Mouse (Mus musculus): ENCODE measurements at regions not wholly inside any gene's neighbourhood (a gene's known extent, or its start where the extent isn't known, plus 50 kb on each side); places are given as distances from the start of the nearest gene placed in this dataset.

GRCm38 (mm10) chr13:93243076-93243475, 50.9 kb upstream of the Tent2 start:
- 77% methylated on average over 2 of the region's 2 CpGs for WGBS
- Histone ChIP-seq H3K27me3 (ENCODE audit: control insufficient read depth, insufficient read depth, low read length) (no peaks in the 10 kb centered on the region), H3K4me1 (ENCODE audit: control insufficient read depth, insufficient read depth) (no peaks in the 10 kb centered on the region), H3K4me3 (ENCODE audit: low read depth, low read length) (no peak overlapping the region), H3K27ac (ENCODE audit: low read depth) (no peak overlapping the region), H3K4me2 (ENCODE audit: low read depth, low read length) (no peak overlapping the region), H3K36me3 (replicated peaks; ENCODE audit: control insufficient read depth, insufficient read depth, low read length) (no peaks in the 10 kb centered on the region), H3K9me3 (replicated peaks; ENCODE audit: control insufficient read depth, low read length) (no peaks in the 10 kb centered on the region), H3K9ac (replicated peaks; ENCODE audit: low read depth, low read length) (no peak overlapping the region)
- ATAC-seq (ENCODE audit: insufficient read depth, low read depth) (peak; percentile 51; the same call in 1 of the 2 replicates), DNase-seq (ENCODE audit: low spot score) (peak; percentile 75)
- TF ChIP-seq CTCF (IDR thresholded peaks at IDR 0.05; ENCODE audit: low read depth) (peak; percentile 88), EP300 (IDR thresholded peaks at IDR 0.05; ENCODE audit: low read depth) (no peak)

- no peaks in the 10 kb centered on the region for H3K27me3 ChIP-seq (ENCODE audit: control insufficient read depth, insufficient read depth, low read length)
- WGBS, result 67% methylated on average over 4 of the region's 4 CpGs
Measured at GRCm38 (mm10) chr13:93248711-93249110, 50.7 kb upstream of the Homer1 start.

More at GRCm38 (mm10) chr13:93248711-93249110, 50.7 kb upstream of the Homer1 start:
- H3K4me1 ChIP-seq (ENCODE audit: control insufficient read depth, insufficient read depth), result no peaks in the 10 kb centered on the region
- H3K27ac ChIP-seq (ENCODE audit: low read depth), result no peak overlapping the region
- ATAC-seq (ENCODE audit: insufficient read depth, low read depth) (no peak), DNase-seq (ENCODE audit: low spot score) (no peak)
- no peak overlapping the region for H3K4me3 ChIP-seq (ENCODE audit: low read depth, low read length)
- H3K36me3 ChIP-seq (replicated peaks; ENCODE audit: control insufficient read depth, insufficient read depth, low read length), result no peaks in the 10 kb centered on the region
- H3K4me2 ChIP-seq (ENCODE audit: low read depth, low read length), result no peak overlapping the region
- H3K9ac ChIP-seq (replicated peaks; ENCODE audit: low read depth, low read length), result no peak overlapping the region
- no peaks in the 10 kb centered on the region for H3K9me3 ChIP-seq (replicated peaks; ENCODE audit: control insufficient read depth, low read length)
- no peak for TF ChIP-seq EP300 (IDR thresholded peaks at IDR 0.05; ENCODE audit: low read depth)
- no peak for TF ChIP-seq CTCF (IDR thresholded peaks at IDR 0.05; ENCODE audit: low read depth)
